Mouse (Mus musculus) MEL (cell line): ENCODE measurements around the gene Ankrd28. TPM values are rescaled to one million over a fixed set of nuclear protein-coding genes. Genes with fewer than 3 reads are reported as not detected.

ENCODE experiments used
- DNase-seq: peaks from one replicate; pipeline ENCODE4 v3.0.0; 2011; ENCODE audit warnings: low read depth, low spot score
- H3K27ac ChIP-seq: 2 replicates; pipeline ENCODE4 v1.5.1; 2012; ENCODE audit warnings: low read depth, mild to moderate bottlenecking, control low read depth, low read length, moderate library complexity; ENCODE audit not compliant: control insufficient read depth
- H3K27me3 ChIP-seq, 2 experiments: fragments of 150-350 bp in 1 of 2; sonication (generic) in 1 of 2; 2 replicates each; pipeline ENCODE4 v1.6.1; 2012; ENCODE audit warnings: low read length in 2 of 2, mild to moderate bottlenecking in 2 of 2, improper control_type of control experiment in 1 of 2, moderate library complexity in 1 of 2; ENCODE audit not compliant: insufficient read depth in 2 of 2, control insufficient read depth in 1 of 2
- H3K36me3 ChIP-seq, 2 experiments: 2 replicates each; pipeline ENCODE4 v1.6.1; 2012 to 2014; ENCODE audit warnings: low read length in 2 of 2, improper control_type of control experiment in 1 of 2, inconsistent platforms in 1 of 2, mild to moderate bottlenecking in 1 of 2; ENCODE audit not compliant: insufficient read depth in 2 of 2, control insufficient read depth in 1 of 2
- H3K4me1 ChIP-seq, 2 experiments: fragments of 150-350 bp in 1 of 2; sonication (generic) in 1 of 2; 2 replicates each; pipeline ENCODE4 v1.6.1; 2012; ENCODE audit warnings: low read length in 2 of 2, improper control_type of control experiment in 1 of 2, mild to moderate bottlenecking in 1 of 2; ENCODE audit not compliant: insufficient read depth in 2 of 2, control insufficient read depth in 1 of 2
- H3K4me3 ChIP-seq, 2 experiments: fragments of 150-350 bp in 1 of 2; sonication (generic) in 1 of 2; 2 replicates each; pipeline ENCODE4 v1.5.1; 2012; ENCODE audit warnings: low read depth in 2 of 2, low read length in 2 of 2, mild to moderate bottlenecking in 2 of 2, moderate library complexity in 2 of 2, control low read depth in 1 of 2, improper control_type of control experiment in 1 of 2; ENCODE audit not compliant: control insufficient read depth in 1 of 2, insufficient read depth in 1 of 2
- H3K79me2 ChIP-seq: 2 replicates; pipeline ENCODE4 v1.6.1; 2012; ENCODE audit warnings: mild to moderate bottlenecking, low read length, moderate library complexity; ENCODE audit not compliant: control insufficient read depth, poor library complexity, insufficient read depth
- H3K9ac ChIP-seq: 2 replicates; pipeline ENCODE4 v1.6.1; 2012; ENCODE audit warnings: low read depth, mild to moderate bottlenecking, control low read depth, low read length, moderate library complexity; ENCODE audit not compliant: control insufficient read depth, poor library complexity, severe bottlenecking
- H3K9me3 ChIP-seq: fragments of 150-350 bp; sonication (generic); replicated peaks from 2 replicates; pipeline ENCODE4 v1.6.1; 2012; ENCODE audit warnings: mild to moderate bottlenecking, low read length, improper control_type of control experiment, moderate library complexity; ENCODE audit not compliant: insufficient read depth
- CHD1 ChIP-seq: IDR thresholded peaks from 2 replicates; pipeline ENCODE4 v1.6.1; 2012; ENCODE audit warnings: low read depth, mild to moderate bottlenecking, inconsistent platforms, low read length, improper control_type of control experiment
- CHD2 ChIP-seq: IDR thresholded peaks from 2 replicates; pipeline ENCODE4 v1.6.1; 2011; ENCODE audit warnings: low read length, improper control_type of control experiment
- E2F4 ChIP-seq: IDR thresholded peaks from 2 replicates; pipeline ENCODE4 v1.6.1; 2011; ENCODE audit warnings: low read depth, low read length, improper control_type of control experiment, borderline replicate concordance
- EP300 ChIP-seq, 2 experiments: IDR thresholded peaks; 2 replicates each; pipeline ENCODE4 v1.6.1; 2011; ENCODE audit warnings: improper control_type of control experiment in 2 of 2, low read length in 2 of 2, low read depth in 1 of 2, mild to moderate bottlenecking in 1 of 2
- ETS1 ChIP-seq: IDR thresholded peaks from 2 replicates; pipeline ENCODE4 v1.6.1; 2012; ENCODE audit warnings: low read depth, mild to moderate bottlenecking, inconsistent platforms, low read length, improper control_type of control experiment, moderate library complexity
- GABPA ChIP-seq: IDR thresholded peaks from 2 replicates; pipeline ENCODE4 v1.6.1; 2012; ENCODE audit warnings: low read depth, mild to moderate bottlenecking, inconsistent platforms, low read length, improper control_type of control experiment, moderate library complexity
- MAZ ChIP-seq: IDR thresholded peaks from 2 replicates; pipeline ENCODE4 v1.6.1; 2012; ENCODE audit warnings: low read depth, mild to moderate bottlenecking, inconsistent platforms, low read length, improper control_type of control experiment
- MXI1 ChIP-seq: IDR thresholded peaks from 2 replicates; pipeline ENCODE4 v1.6.1; 2011; ENCODE audit warnings: mild to moderate bottlenecking, low read depth, low read length, improper control_type of control experiment
- MYB ChIP-seq: IDR thresholded peaks from 2 replicates; pipeline ENCODE4 v1.6.1; 2011; ENCODE audit warnings: mild to moderate bottlenecking, low read depth, low read length, improper control_type of control experiment
- POLR2A ChIP-seq, 2 experiments: IDR thresholded peaks; 2 replicates each; pipeline ENCODE4 v1.6.1; 2011 to 2012; ENCODE audit warnings: low read length in 2 of 2, mild to moderate bottlenecking in 2 of 2, control low read depth in 1 of 2, improper control_type of control experiment in 1 of 2, low read depth in 1 of 2, moderate library complexity in 1 of 2; ENCODE audit not compliant: control insufficient read depth in 1 of 2, insufficient read depth in 1 of 2, poor library complexity in 1 of 2
- POLR2AphosphoS5 ChIP-seq: IDR thresholded peaks from 2 replicates; pipeline ENCODE4 v1.6.1; 2012; ENCODE audit warnings: low read depth, borderline replicate concordance, mild to moderate bottlenecking, inconsistent platforms, low read length, moderate library complexity, mixed read lengths
- RAD21 ChIP-seq: IDR thresholded peaks from 2 replicates; pipeline ENCODE4 v1.6.1; 2011; ENCODE audit warnings: mild to moderate bottlenecking, low read depth, low read length, improper control_type of control experiment
- RCOR1 ChIP-seq: IDR thresholded peaks from 2 replicates; pipeline ENCODE4 v1.6.1; 2012; ENCODE audit warnings: low read depth, mild to moderate bottlenecking, inconsistent platforms, low read length, improper control_type of control experiment
- SIN3A ChIP-seq: IDR thresholded peaks from 2 replicates; pipeline ENCODE4 v1.6.1; 2012; ENCODE audit warnings: low read length, improper control_type of control experiment, inconsistent platforms
- TAL1 ChIP-seq: IDR thresholded peaks from 2 replicates; pipeline ENCODE4 v1.6.1; 2012; ENCODE audit warnings: mild to moderate bottlenecking, inconsistent platforms, low read length, moderate library complexity, mixed read lengths
- TCF12 ChIP-seq: IDR thresholded peaks from 2 replicates; pipeline ENCODE4 v1.6.1; 2014; ENCODE audit warnings: low read depth, mild to moderate bottlenecking, inconsistent platforms, low read length, improper control_type of control experiment, moderate library complexity
- USF1 ChIP-seq: IDR thresholded peaks from 2 replicates; pipeline ENCODE4 v1.6.1; 2014; ENCODE audit warnings: low read depth, mild to moderate bottlenecking, inconsistent platforms, low read length, improper control_type of control experiment, moderate library complexity
- ZC3H11A ChIP-seq: IDR thresholded peaks from 2 replicates; pipeline ENCODE4 v1.6.1; 2012; ENCODE audit warnings: low read depth, mild to moderate bottlenecking, inconsistent platforms, low read length, improper control_type of control experiment
- polyA plus RNA-seq, 2 experiments: library from polyadenylated mRNA; stranded (reverse) in 1 of 2; unstranded in 1 of 2; fragments of >175 nt in 1 of 2; fragments of >200 nt in 1 of 2; gene quantifications; 2 replicates each; pipeline versions ENCODE4 v1.2.1 to v1.2.4; 2012; ENCODE audit warnings: low replicate concordance in 2 of 2, low read depth in 1 of 2; ENCODE audit not compliant: insufficient read length in 2 of 2, insufficient read depth in 1 of 2, missing spikeins in 1 of 2
- total RNA-seq: library from RNA; depleted of rRNA; stranded (reverse); fragments of 300-350 nt; gene quantifications from 2 replicates; pipeline ENCODE4 v1.2.3, GENCODE M21; 2012

Ankrd28 gene
- total and polyA plus RNA-seq, 3 experiments, result 32.5 to 41.2 (median 38.8) TPM

DNA sequence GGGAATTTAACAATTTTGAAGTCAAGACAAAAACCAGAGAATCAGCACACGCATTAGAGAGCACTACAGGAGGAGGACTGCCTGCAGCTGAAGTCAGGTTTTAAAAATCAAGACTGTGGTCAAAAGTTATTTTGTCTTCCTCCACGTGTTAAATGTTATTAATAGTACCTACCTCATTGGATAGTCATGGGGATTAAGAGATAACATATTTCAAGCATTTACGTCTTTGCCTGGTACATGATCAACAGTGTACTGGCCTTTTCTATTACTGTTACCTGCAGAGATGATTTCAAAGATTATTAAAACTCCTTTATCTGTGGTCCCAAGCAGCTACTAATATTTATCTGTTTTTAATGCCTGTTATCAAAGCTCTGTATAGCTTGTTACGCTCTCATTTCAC lies 132.7 kb downstream of the Ankrd28 start:
- TF ChIP-seq ETS1, result no peak
- Histone ChIP-seq H3K27me3 (no peaks in the 10 kb centered on the region), H3K27ac (no peak overlapping the region), H3K9ac (no peak overlapping the region), H3K4me1 (no peaks in the 10 kb centered on the region), H3K9me3 (no peaks in the 10 kb centered on the region), H3K36me3 (peaks cover 0 to 32% of the 10 kb centered on the region in 2 experiments; a peak in 3 of 4 replicates), H3K79me2 (no peaks in the 10 kb centered on the region), H3K4me3 (no peak overlapping the region)
- DNase-seq, result no peak

GRCm38 (mm10) chr14:31697346-31697745 lies 133.1 kb downstream of the Ankrd28 start:
- no peak overlapping the region for H3K27ac ChIP-seq
- no peaks in the 10 kb centered on the region for H3K9me3 ChIP-seq
- H3K4me3 ChIP-seq, result no peak overlapping the region
- H3K4me1 ChIP-seq, result no peaks in the 10 kb centered on the region
- TF ChIP-seq E2F4 (no peak), ZC3H11A (no peak), MXI1 (no peak), MYB (no peak), EP300 (IDR thresholded peaks at IDR 0.05; ENCODE audit: low read depth in 1 of 2, low read length in 2 of 2) (no peak), MAZ (no peak), POLR2AphosphoS5 (no peak), CHD2 (no peak), USF1 (no peak), POLR2A (IDR thresholded peaks at IDR 0.05; ENCODE audit: control insufficient read depth in 1 of 2, insufficient read depth in 1 of 2, low read depth in 1 of 2, low read length in 2 of 2, poor library complexity in 1 of 2) (no peak), RCOR1 (no peak), CHD1 (no peak)
- H3K36me3 ChIP-seq, result peaks cover 0 to 29% of the 10 kb centered on the region in 2 experiments; a peak in 3 of 4 replicates
- H3K27me3 ChIP-seq, result no peaks in the 10 kb centered on the region
- DNase-seq, result no peak
- no peaks in the 10 kb centered on the region for H3K79me2 ChIP-seq
- no peak overlapping the region for H3K9ac ChIP-seq

- no peak overlapping the region for H3K27ac ChIP-seq
- no peaks in the 10 kb centered on the region for H3K9me3 ChIP-seq
- H3K79me2 ChIP-seq, result no peaks in the 10 kb centered on the region
- H3K27me3 ChIP-seq, result no peaks in the 10 kb centered on the region
- peaks cover 0 to 26% of the 10 kb centered on the region in 2 experiments; a peak in 3 of 4 replicates for H3K36me3 ChIP-seq
- H3K9ac ChIP-seq, result no peak overlapping the region
- no peak for DNase-seq
- H3K4me3 ChIP-seq, result no peak overlapping the region
- H3K4me1 ChIP-seq, result no peaks in the 10 kb centered on the region
- TF ChIP-seq MAZ (no peak), E2F4 (no peak), TCF12 (no peak), SIN3A (no peak), RAD21 (no peak), MXI1 (no peak), POLR2AphosphoS5 (no peak), RCOR1 (no peak), ZC3H11A (no peak), CHD2 (no peak), GABPA (no peak), TAL1 (no peak), EP300 (IDR thresholded peaks at IDR 0.05; ENCODE audit: low read depth in 1 of 2, low read length in 2 of 2) (no peak)
Observed at GRCm38 (mm10) chr14:31696985-31697303, 133.5 kb downstream of the Ankrd28 start.
